Mouse (Mus musculus) megakaryocyte-erythroid progenitor cell, adult 5-6 weeks (primary cell): ENCODE measurements around the gene Tmem131. TPM values are rescaled to one million over a fixed set of nuclear protein-coding genes. Genes with fewer than 3 reads are reported as not detected.
"Not testable (repeated sequence)": the region's sequence is repeated elsewhere in the genome, so short reads cannot be mapped to it uniquely, and the experiment has no call there.

Source experiments
- ATAC-seq: replicated peaks from 2 replicates; pipeline ENCODE4 v1.8.0; 2016; ENCODE audit warnings: mild to moderate bottlenecking, inconsistent platforms; ENCODE audit not compliant: severe bottlenecking, poor library complexity, low FRiP score, low TSS enrichment
- total RNA-seq, 2 experiments: library from RNA; stranded (forward) in 1 of 2; stranded (reverse) in 1 of 2; fragments of 200-1000, 215-1000 nt in 1 of 2; fragments of >200 nt in 1 of 2; fragmentation: Nextera tagmentation in 1 of 2; gene quantifications; 2 replicates each; pipeline ENCODE4 v1.2.3; 2014 to 2017

Tmem131 gene
- total RNA-seq, 2 experiments from 2014 or later: 31.5 to 53.5 TPM

- no peak for ATAC-seq
Observed at GRCm38 (mm10) chr1:36895452-36895851, 48.0 kb downstream of the Tmem131 start.

GRCm38 (mm10) chr1:36894136-36894535, 49.3 kb downstream of the Tmem131 start:
- ATAC-seq: no peak

GRCm38 (mm10) chr1:36893720-36894119, 49.7 kb downstream of the Tmem131 start:
- not testable (repeated sequence) for ATAC-seq

GRCm38 (mm10) chr1:36893146-36893545, 50.3 kb downstream of the Tmem131 start:
- ATAC-seq: no peak

DNA sequence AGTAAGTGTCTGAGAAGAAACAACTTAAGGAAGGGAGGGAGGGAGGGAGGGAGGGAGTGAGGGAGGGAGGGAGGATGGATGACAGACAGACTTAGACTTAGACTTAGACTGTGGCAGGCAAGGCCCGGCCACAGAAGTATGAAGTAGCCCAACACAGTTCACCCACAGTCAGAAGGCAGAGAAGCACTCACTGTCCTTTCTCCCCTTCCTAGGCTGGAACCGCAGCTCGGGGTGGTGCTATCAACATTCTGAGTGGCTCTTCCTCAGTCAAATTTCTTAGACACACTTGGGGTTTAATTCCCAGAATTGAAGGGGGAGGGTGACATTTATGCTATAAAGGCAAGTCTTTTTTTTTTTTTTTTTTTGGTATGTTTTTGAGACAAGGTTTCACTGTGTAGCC, 51.0 kb downstream of the Tmem131 start:
- ATAC-seq: no peak

DNA sequence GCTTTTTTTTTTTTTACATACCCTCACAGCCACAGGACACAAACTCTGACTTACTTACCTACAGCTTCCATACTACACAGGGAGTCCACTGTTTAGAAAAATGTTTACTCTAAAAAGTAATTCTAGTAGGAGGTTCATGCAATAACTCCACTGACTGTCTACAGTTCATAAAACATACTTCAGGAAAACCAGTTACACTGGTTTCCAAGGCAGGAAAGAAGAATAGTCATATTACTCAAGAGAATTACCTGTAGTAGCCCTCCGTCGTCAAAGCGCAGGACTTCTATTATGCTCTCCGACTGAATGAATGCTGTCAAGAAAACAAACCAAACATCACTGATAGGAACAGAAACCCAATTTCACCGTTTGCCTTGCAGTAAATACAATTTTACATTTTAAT, 54.5 kb downstream of the Tmem131 start:
- ATAC-seq: no peak

DNA sequence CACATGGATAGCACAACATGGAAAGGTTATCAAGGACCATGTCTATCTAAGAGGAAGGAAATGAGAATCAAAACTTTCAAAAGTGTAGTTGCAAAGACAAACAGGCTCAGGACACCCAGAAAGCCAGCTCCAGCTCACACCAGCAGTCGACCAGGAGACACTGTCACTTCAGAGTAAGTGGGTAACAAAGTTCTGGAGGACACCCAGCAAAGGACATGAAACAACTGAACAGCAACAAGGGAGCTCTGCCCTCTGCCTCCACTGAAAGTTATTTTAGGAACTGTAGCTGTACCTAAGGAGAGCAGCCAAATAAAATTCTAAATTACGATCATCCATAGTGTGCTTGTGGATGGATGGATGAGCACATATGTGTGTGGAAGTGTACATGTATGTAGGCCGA, 56.3 kb downstream of the Tmem131 start:
- ATAC-seq: no peak

GRCm38 (mm10) chr1:36886489-36886888, 57.0 kb downstream of the Tmem131 start:
- no peak for ATAC-seq

- no peak for ATAC-seq
Observed at GRCm38 (mm10) chr1:36884536-36884935, 58.9 kb downstream of the Tmem131 start.

- no peak for ATAC-seq
Observed at GRCm38 (mm10) chr1:36883805-36884204, 59.7 kb downstream of the Tmem131 start.

DNA sequence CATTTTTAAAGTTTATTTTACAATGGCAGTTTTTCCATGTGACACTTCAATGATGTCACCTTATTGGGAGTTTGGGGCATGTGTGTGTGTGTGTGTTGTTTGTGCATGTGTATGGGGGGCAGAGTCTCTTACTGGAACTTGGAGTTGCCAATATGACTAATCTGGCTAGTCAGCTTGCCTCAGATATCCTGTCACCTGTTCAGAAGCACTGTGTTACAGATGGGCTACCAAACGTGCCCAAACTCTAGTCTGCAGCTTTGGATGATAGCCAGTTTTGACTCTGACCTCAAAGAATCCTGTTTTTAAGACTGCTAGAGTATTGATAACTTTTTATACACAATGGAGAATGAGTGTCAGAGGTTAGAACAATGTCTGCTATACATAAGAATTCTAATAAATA, 64.3 kb downstream of the Tmem131 start:
- ATAC-seq: peak; percentile 79

- ATAC-seq: peak; percentile 70
Observed at GRCm38 (mm10) chr1:36877126-36877525, 66.3 kb downstream of the Tmem131 start.

- no peak for ATAC-seq
Observed at GRCm38 (mm10) chr1:36874874-36875561, 68.4 kb downstream of the Tmem131 start.

GRCm38 (mm10) chr1:36871238-36871637, 72.2 kb downstream of the Tmem131 start:
- ATAC-seq: no peak

DNA sequence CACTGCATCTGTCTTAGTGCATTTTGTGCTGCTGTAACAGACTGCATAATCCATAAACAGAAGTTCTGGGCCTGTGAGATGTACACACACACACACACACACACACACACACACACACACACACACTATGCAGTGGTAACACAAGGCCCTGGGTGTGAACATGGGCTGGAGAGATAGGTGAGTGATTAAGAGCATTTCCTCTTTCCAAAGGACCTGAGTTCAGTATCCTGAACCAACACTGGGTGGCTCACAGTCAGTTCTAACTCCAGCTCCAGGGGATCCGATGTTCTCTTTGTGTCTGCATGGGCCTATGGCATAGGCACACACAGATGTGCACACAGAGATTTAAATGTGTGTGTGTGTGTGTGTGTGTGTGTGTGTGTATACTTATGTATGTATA, 72.9 kb downstream of the Tmem131 start:
- peak; percentile 68 for ATAC-seq

DNA sequence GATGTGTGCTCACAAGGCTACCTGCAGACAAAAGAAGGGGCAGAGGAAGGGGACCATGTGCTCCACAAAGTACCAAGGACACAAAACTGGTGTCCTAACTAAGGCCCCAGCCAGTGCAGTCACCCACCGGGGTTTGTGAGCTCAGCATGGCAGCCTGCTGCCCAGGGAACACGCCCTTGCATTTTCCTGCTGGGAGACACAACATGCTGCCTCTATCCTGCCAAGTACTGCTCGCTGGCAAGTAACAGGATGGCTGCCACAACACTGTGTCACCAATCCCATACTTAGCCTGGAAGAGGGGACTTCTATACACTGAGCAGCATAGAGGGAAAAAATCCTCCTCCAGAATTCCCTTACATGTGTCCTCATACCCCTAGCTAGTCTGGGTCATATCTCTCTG, 78.7 kb downstream of the Tmem131 start:
- ATAC-seq: no peak

DNA sequence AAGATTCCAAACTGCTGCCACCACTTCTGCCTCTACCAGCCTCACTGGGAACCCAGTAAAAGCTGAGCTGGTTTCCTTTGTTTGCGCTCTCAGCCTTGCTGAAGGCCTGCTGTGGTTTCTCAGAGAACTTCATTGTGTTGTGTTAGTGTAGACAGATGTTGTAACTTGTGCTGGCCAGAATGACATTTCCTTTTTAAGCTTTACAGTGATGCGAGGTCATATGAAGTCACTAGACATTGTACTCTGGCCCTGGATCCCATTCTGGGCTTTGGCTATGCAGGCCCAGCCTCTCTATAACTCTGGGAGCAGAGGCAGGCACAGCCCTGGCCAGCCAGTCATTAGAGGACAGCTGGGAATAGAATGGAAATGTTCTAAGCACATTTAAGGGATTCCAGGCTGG, 81.7 kb downstream of the Tmem131 start:
- no peak for ATAC-seq

- ATAC-seq: no peak
Observed at GRCm38 (mm10) chr1:36860876-36861275, 82.6 kb downstream of the Tmem131 start.

GRCm38 (mm10) chr1:36860431-36860849, 83.0 kb downstream of the Tmem131 start:
- no peak for ATAC-seq

- no peak for ATAC-seq
Observed at GRCm38 (mm10) chr1:36857081-36857480, 86.4 kb downstream of the Tmem131 start.

GRCm38 (mm10) chr1:36854198-36854765, 89.2 kb downstream of the Tmem131 start:
- ATAC-seq: no peak
